Mouse (Mus musculus) urinary bladder, postnatal 10 days (tissue): ENCODE data around the gene Agap1.

ENCODE experiments used
- DNase-seq: peaks from one replicate; pipeline ENCODE4 v3.0.0; 2022; ENCODE audit warnings: low spot score

The Agap1 gene

GRCm38 (mm10) chr1:89617336-89617735, 162.7 kb downstream of the Agap1 start:
- DNase-seq: no peak

- DNase-seq: no peak
Measured at GRCm38 (mm10) chr1:89619963-89620362, 165.4 kb downstream of the Agap1 start.

DNA sequence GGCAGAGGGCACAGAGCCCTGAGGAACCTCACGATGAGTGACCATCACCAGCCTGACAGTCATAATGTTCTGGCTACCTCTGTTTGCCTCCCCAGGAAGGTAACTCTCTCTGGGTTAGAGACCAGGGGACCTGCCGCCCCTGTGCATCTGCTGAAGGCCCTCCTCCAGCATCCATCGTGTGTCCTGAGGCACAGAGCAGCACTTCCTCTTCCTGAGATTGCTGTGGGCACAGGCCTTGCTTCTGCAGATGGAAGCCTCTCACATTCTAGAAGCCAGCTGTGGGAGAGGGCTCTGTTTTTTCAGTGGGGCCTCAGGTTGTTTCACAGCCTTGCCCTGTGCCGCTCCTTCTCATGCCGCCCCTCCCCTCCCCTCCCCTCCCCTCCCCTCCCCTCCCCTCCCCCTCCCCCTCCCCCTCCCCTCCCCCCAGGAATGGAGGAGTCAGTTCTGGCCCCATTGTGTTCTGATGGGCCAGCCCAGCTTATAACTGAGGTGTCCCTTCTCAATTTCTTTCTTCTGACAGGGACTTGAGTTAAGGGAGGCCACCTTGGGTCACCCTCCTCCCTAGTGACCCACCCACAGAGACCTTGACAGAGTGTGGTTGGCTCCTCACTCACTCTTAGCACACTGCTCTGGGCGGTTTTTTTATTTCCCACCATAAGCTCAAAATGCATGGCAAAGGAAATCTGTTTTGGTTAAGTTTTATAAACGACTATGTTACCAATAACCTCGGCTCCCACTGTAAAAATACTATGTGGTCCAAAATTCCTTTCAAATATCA, 166.6 kb downstream of the Agap1 start:
- no peak for DNase-seq

DNA sequence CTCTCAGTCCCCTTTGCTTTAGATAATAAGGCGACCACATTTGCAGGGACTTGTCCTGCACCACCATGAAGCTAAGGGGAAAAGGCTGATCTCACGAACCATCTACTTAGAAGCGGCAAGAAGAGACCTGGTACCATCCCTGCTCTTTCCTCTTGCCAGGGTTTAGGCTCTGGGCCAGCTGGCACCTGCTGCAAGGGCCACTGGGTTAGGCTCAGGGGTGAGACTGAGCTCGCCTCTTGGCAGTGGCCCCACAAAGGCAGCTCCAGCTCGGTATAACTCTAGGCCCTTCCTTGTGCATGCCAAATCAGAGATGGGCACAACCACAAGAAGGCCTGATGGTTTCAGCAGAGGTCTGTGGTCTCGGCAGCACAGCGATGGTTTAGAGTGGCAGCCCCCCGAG, 167.3 kb downstream of the Agap1 start:
- DNase-seq: no peak

DNA sequence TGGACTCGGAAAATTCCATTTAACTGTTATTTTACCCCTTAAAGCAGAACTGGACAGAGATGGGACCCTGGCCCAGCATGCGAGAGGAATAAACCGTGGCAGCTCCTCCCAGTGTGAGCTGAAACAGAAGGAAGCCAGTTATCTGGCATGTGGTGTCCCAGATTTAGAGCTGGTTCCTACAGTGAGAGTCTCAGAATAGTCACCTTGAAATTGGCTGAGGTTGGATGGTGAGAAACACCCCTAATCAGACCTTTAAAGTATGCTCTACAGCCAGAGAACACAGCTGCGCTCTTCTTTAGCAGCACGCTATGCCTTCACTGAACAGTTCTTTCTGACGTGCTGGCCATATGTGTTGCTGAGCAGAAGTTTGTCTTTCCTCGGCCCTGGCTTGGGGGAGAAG, 168.2 kb downstream of the Agap1 start:
- DNase-seq: no peak

DNA sequence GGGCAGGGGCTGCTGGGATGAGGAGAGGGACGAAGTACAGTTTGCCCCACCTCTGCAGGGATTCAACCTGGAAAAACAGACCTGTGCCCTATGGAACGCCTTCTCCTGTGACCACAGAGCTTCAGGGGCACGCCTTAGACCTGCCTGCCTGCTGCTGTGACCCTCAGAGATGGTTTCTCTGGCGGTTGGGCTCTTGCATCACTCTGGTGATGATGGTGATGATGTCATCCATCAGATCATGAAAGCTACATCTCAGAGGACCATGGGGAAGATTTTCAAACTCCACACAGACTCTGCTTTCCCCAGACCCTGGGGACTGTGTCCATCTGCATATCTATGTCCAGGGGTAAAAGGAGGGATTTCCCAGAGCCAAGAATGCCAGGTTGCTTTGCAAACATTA, 170.7 kb downstream of the Agap1 start:
- no peak for DNase-seq

DNA sequence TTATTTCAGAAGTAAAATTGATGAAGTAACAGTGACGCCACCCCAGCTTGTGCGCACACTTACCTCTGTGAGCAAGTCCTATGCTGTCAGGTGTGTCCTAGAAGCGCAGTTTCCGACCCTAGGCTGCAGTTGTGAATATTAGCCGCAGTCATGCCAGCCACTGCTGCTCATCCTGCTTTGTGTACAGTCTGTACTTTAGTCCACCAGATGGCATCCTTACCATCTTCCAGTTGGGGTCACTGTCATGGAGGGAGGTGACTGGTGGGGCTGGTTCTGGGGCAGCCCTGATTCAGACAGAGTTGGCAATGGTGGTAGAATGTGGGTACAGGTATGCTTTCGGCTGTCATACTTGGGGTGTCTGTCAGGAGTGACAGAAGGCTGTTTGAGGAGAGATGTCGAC, 171.4 kb downstream of the Agap1 start:
- DNase-seq: no peak

DNA sequence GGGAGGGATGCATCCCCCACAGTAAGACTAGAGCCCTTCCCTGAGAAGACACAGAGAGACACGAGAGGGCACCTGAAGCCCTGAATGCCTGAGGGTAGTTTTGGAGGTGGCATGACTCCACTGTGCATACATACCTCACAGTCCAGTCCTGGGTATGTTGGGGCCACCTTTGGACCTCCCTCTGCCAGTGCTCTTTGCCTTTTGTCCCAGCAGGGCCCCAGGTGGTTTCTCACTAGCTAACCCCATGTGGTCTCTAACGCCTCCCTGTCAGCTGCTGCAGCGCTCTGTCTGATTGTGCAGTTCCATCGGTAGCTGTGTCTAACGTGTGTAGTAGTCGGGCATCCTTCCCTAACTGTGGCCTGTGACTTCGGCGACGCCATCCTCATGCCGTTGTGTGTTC, 172.3 kb downstream of the Agap1 start:
- DNase-seq: no peak

DNA sequence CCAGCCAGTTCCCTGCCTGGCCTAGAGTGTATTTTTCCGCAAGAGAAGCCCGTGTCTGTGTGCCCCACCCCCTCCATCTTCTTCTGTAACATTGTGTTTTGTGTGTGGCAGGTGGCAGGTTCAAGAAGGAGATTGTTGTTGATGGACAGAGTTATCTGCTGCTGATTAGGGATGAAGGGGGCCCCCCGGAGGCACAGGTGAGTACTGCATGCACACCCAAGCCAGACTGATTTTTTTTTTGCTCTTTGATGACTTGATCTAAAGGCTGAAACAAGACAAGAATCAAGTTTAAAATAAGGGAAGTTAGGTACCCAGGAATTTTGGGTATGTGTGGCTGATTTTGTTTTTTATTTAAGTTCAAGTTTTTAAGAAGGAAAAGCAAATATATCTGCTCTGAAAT, 173.0 kb downstream of the Agap1 start:
- no peak for DNase-seq

- no peak for DNase-seq
Measured at GRCm38 (mm10) chr1:89630836-89631235, 176.2 kb downstream of the Agap1 start.

DNA sequence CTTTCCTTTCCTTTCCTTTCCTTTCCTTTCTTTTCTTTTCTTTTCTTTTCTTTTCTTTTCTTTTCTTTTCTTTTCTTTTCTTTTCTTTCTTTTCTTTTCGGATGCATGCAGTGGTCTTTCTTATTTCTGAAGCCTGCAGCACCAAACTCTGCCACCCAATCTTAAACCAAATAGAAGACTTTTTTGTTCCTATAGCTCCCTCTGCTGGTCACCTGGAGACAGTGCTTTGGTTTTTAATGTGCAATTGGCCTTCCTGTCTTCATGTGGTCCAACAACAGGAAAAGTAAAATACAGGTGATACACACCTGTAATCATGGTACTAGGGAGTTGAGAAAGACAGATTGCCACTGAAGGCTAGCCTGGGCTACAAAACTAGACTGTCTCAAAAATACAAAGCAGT, 177.1 kb downstream of the Agap1 start:
- DNase-seq: no peak

- DNase-seq: no peak
Measured at GRCm38 (mm10) chr1:89634055-89634454, 179.4 kb downstream of the Agap1 start.

GRCm38 (mm10) chr1:89635131-89635530, 180.5 kb downstream of the Agap1 start:
- no peak for DNase-seq

DNA sequence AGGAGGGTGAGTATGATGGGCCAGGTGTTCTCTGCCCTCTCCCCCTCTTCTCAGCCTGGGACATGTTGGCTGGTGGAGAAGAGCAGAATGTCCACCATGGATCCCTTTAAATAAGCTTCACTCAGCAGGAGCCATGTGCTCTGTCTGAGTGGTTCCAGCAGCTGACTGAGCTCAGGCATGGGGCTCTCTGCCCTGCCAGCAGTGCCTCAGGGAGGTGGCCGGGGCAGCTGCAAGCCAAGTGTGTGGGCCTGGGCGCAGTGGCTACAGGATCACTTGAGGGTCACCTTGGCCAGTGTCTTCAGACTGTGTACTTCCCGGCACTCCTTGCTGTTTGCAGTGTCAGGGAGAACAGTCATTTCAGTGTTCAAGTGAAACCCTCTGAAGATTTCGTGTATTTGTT, 183.1 kb downstream of the Agap1 start:
- no peak for DNase-seq

DNA sequence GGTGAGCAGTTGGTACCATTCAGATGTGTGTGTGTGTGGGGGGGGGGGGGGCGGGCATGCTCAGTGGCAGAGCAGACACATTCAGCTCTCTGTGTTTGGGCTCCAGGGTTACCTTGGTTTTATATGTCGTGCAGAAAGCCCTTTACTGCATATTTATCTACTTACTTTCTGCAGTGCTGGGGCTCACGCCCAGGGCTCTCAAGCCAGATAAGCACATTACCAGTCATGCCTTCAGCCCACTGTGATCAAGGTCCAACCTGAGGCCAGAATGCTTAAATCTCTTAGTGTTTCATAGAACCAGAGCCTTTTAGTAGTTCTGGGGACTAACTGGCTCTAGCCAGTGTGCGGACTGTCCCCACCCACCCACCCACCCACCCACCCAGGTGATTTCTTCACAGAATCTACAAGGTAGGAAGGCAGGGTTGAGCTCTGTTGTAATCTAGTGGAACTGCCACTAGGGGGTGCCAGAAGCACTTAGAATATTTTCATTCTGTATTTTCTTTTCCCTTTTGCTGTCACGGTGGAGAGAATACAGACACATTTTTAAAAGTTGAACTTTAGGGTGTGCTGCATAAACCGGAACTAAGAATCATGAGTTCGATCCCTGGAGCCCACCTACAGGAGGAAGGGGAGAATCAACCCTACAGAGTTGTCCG, 189.0 kb downstream of the Agap1 start:
- DNase-seq: no peak

DNA sequence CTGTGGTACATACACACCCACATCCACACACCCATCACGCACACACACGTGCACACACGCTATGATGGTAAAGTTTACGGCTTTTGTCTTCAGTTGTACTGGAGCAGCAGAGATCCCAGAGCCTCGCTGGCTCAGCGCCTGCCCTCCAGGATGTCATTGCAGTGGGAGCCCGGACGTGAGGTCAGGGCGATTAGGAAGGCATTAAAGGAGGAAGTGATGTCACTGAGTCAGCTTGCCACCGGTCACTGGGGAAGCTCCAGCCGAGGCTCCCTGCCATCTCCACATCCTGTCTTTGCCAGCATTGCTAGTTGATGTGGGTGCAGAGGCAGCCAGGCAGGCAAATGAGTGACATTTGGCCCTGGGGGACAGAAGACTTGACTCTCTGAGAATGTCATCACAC, 189.5 kb downstream of the Agap1 start:
- DNase-seq: no peak

DNA sequence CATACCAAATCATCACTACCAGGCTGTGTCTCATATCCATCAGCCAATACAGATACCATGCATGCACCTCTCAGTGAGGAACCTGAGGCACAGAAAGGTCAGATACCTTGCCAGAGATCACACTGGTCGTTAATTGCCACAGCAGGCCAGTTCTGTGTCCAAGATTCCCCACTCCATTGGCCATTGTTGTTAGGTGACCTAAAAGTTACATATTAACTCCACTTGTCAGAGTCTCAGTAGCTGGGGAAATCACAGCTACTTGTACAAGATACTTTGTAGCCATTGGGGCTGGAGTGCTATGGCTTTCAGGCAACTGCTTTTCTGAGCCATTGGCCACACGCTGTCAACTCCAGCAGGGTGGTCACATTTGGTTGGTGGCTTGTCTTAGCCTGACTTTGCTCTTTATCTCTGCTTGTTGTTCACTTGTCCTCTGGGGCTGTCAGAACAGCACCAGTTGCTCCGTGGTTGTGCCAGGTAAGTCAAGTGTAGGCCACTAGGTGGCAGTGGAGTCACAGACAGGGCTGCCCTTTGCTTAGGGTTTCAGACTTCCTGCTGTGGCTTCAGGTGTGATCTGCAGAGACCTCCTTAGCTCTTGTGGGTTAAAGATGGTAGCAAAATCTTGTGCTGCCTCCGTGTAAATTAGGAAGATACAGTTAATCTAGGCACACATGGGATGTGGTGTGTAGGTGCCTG, 191.9 kb downstream of the Agap1 start:
- no peak for DNase-seq

DNA sequence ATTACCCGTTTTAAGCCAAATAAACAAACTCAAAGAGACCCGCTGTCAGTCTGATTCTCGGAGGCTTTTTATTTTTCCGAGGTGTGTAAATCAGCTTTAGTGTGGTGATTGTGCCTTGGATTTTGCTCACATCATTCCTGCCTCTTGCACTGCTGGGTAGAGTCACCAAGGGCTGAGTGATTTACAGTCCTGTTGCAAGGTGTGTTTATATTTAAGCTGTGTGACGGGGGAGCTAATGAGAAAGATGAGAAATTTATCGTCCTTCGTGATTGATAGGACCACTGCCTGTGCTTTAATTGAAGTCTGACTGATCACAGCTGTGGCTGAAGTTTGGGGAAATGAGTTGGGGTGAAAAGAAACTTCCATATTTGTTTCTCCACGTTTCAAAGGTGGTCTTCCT, 192.9 kb downstream of the Agap1 start:
- no peak for DNase-seq

GRCm38 (mm10) chr1:89650557-89650956, 196.0 kb downstream of the Agap1 start:
- no peak for DNase-seq

DNA sequence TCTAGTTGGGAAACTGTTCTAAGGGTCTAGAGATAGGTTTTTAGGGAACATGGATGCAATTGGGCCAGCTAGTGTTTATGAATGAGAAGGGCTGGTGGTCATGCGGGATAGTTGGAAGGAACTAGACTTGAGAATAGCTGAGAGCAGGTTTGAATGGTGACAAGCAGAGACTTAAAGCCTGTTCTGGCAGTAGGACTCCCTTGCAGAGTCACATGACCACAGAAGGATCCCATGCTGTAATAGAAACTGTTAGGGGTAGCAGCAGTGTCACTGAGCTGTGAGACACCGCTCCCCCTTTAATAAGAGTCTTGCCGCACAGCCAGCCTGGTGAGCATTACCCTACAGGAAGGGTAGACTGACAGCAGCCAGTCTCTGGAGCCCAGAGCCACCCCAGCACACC, 201.6 kb downstream of the Agap1 start:
- no peak for DNase-seq

- no peak for DNase-seq
Measured at GRCm38 (mm10) chr1:89656643-89657321, 202.2 kb downstream of the Agap1 start.

- DNase-seq: no peak
Measured at GRCm38 (mm10) chr1:89660804-89661203, 206.2 kb downstream of the Agap1 start.

GRCm38 (mm10) chr1:89666154-89666553, 211.5 kb downstream of the Agap1 start:
- no peak for DNase-seq
